Comparison of ENCODE assay signal across 8 mouse cellular contexts in the genomic region with DNA sequence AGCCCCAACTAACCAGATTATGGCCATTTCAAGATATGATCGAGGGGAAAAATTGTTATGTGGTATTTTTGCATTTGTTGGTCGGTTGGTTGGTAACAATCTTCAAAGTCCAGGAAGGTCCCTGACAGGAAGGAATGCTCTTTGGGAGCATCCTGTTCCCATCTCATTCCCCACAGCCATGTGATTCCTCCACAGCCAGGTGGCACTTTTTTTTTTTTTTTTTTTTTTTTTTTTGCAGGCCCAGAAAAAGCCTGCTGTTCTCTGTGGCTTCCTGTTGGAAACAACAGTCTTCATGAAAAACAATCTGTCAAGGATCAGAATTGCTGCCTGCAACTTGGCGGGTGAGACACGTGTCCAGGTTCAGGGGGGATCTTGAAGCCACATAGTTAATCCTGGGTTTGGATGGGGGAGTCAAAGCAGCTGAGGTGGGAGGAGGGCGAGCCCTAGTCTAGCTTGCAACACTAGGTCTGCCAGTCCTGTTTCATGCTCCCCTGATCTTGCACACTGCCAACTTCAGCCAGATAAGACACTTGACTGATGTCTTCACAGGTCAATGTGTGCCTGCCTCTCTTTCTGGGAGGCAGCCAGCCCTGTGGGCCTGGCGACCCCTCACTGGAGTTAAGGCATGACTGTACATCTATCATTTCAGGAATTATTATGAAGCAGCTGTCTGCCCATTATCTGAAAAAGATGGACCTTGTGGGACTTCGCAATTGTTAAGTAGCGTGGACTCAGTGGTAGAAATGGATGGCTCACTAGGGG. TPM values are rescaled to one million over a fixed set of nuclear protein-coding genes. Genes with fewer than 3 reads are reported as not detected.
DNase-seq lines count a peak whose midpoint lies in the region; ATAC-seq lines count a peak whose summit lies in the region.

No protein-coding gene starts in this region.

- H3K27me3 ChIP-seq in midbrain, embryonic 15.5 days (replicated peaks) = no peaks in the 10 kb centered on the region
- H3K27me3 ChIP-seq in midbrain, embryonic 14.5 days (ENCODE audit: control insufficient read depth, insufficient read depth, low read length) = no peaks in the 10 kb centered on the region
- H3K27me3 ChIP-seq in hindbrain, embryonic 13.5 days = no peaks in the 10 kb centered on the region
- no peaks in the 10 kb centered on the region for H3K27me3 ChIP-seq in neural tube, embryonic 12.5 days (replicated peaks)

- H3K4me2 ChIP-seq in midbrain, embryonic 15.5 days = no peak overlapping the region
- no peak overlapping the region for H3K4me2 ChIP-seq in midbrain, embryonic 14.5 days (ENCODE audit: low read length)
- H3K4me2 ChIP-seq in hindbrain, embryonic 13.5 days = no peak overlapping the region
- H3K4me2 ChIP-seq in neural tube, embryonic 12.5 days (replicated peaks) = no peak overlapping the region

- peaks cover 16% of the 10 kb centered on the region for H3K9me3 ChIP-seq in midbrain, embryonic 15.5 days
- H3K9me3 ChIP-seq in midbrain, embryonic 14.5 days (ENCODE audit: control insufficient read depth, low read length) = peaks cover 36% of the 10 kb centered on the region
- H3K9me3 ChIP-seq in hindbrain, embryonic 13.5 days = peaks cover 43% of the 10 kb centered on the region
- peaks cover 65% of the 10 kb centered on the region for H3K9me3 ChIP-seq in neural tube, embryonic 12.5 days

- no peak overlapping the region for H3K27ac ChIP-seq in midbrain, embryonic 15.5 days
- H3K27ac ChIP-seq in midbrain, embryonic 14.5 days (replicated peaks; ENCODE audit: low read depth, low read length) = no peak overlapping the region
- 0 out of 2 replicates have a peak overlapping the region, but pooled peaks have one; percentile 0 for H3K27ac ChIP-seq in hindbrain, embryonic 13.5 days
- no peak overlapping the region for H3K27ac ChIP-seq in neural tube, embryonic 12.5 days

- H3K4me1 ChIP-seq in midbrain, embryonic 15.5 days = no peaks in the 10 kb centered on the region
- no peaks in the 10 kb centered on the region for H3K4me1 ChIP-seq in midbrain, embryonic 14.5 days (ENCODE audit: control insufficient read depth, insufficient read depth, low read length)
- H3K4me1 ChIP-seq in hindbrain, embryonic 13.5 days (replicated peaks) = peaks cover 22% of the 10 kb centered on the region
- 0 out of 2 replicates have a peak, but pooled peaks cover 4% of the 10 kb centered on the region for H3K4me1 ChIP-seq in neural tube, embryonic 12.5 days

- peak; percentile 1; the same call in 1 of the 2 replicates for ATAC-seq in midbrain, embryonic 15.5 days (replicated peaks)
- no peak for ATAC-seq in midbrain, embryonic 14.5 days (ENCODE audit: low FRiP score, low TSS enrichment)
- peak; percentile 3 for ATAC-seq in hindbrain, embryonic 13.5 days (ENCODE audit: low FRiP score)
- ATAC-seq in neural tube, embryonic 12.5 days (ENCODE audit: low FRiP score, low read depth) = peak; percentile 2

- H3K9ac ChIP-seq in midbrain, embryonic 15.5 days = no peak overlapping the region
- no peak overlapping the region for H3K9ac ChIP-seq in midbrain, embryonic 14.5 days (replicated peaks; ENCODE audit: low read length)
- H3K9ac ChIP-seq in hindbrain, embryonic 13.5 days = 0 out of 2 replicates have a peak overlapping the region, but pooled peaks have one; percentile 0
- no peak overlapping the region for H3K9ac ChIP-seq in neural tube, embryonic 12.5 days

- peaks cover 30% of the 10 kb centered on the region for H3K36me3 ChIP-seq in midbrain, embryonic 15.5 days (replicated peaks)
- peaks cover 47% of the 10 kb centered on the region for H3K36me3 ChIP-seq in midbrain, embryonic 14.5 days (ENCODE audit: control insufficient read depth, insufficient read depth, low read length)
- peaks cover 49% of the 10 kb centered on the region for H3K36me3 ChIP-seq in hindbrain, embryonic 13.5 days
- H3K36me3 ChIP-seq in neural tube, embryonic 12.5 days = peaks cover 48% of the 10 kb centered on the region

- WGBS in midbrain, embryonic 15.5 days = 81% methylated on average over 8 of the region's 8 CpGs
- WGBS in midbrain, embryonic 14.5 days = 82% methylated on average over 8 of the region's 8 CpGs
- 78% methylated on average over 8 of the region's 8 CpGs for WGBS in hindbrain, embryonic 13.5 days
- WGBS in neural tube, embryonic 12.5 days = 78% methylated on average over 8 of the region's 8 CpGs

- peak; percentile 49 for DNase-seq in embryo, embryonic 11 days
- no peak for DNase-seq in embryo, embryonic 9.5 days (ENCODE audit: extremely low spot score)
- DNase-seq in midbrain, embryonic 14.5 days = no peak
- no peak for DNase-seq in left cerebral cortex, adult 11 months (ENCODE audit: low spot score)
- no peak for DNase-seq in right cerebral cortex, adult 2 months (ENCODE audit: low spot score in 2 of 2)

- no peak overlapping the region for H3K4me3 ChIP-seq in midbrain, embryonic 15.5 days
- H3K4me3 ChIP-seq in midbrain, embryonic 14.5 days (replicated peaks; ENCODE audit: low read depth, low read length) = no peak overlapping the region
- no peak overlapping the region for H3K4me3 ChIP-seq in hindbrain, embryonic 13.5 days
- no peak overlapping the region for H3K4me3 ChIP-seq in neural tube, embryonic 12.5 days

RNA-seq across cellular contexts. Expression of gene Hjurp, which starts 18.4 kb away (rescaled TPM):
- polyA plus RNA-seq in midbrain, embryonic 15.5 days (2015; fragmentation: Nextera tagmentation; extraction: Ambion mirVana) = 85.4 and 86.4 TPM in 2 replicates
- polyA plus RNA-seq in midbrain, embryonic 14.5 days (2014; fragmentation: Nextera tagmentation; extraction: Ambion mirVana) = 52.9 and 80.2 TPM in 2 replicates
- 82.0 and 82.8 TPM in 2 replicates for polyA plus RNA-seq in hindbrain, embryonic 13.5 days (2015; fragmentation: Nextera tagmentation; extraction: Ambion mirVana)
- polyA plus RNA-seq in neural tube, embryonic 12.5 days (2016; fragmentation: Nextera tagmentation; extraction: Ambion mirVana) = 134 and 135 TPM in 2 replicates

RNA-seq across cellular contexts. Expression of gene Trpm8, which starts 18.4 kb away (rescaled TPM):
- polyA plus RNA-seq in midbrain, embryonic 15.5 days (2015; fragmentation: Nextera tagmentation; extraction: Ambion mirVana) = 0.09 and 0.10 TPM in 2 replicates
- polyA plus RNA-seq in midbrain, embryonic 14.5 days (2014; fragmentation: Nextera tagmentation; extraction: Ambion mirVana) = 0.14 TPM in 1 of 2 replicates, not detected in the other
- polyA plus RNA-seq in hindbrain, embryonic 13.5 days (2015; fragmentation: Nextera tagmentation; extraction: Ambion mirVana) = 0.04 TPM in 1 of 2 replicates, not detected in the other
- not detected in 2 replicates for polyA plus RNA-seq in neural tube, embryonic 12.5 days (2016; fragmentation: Nextera tagmentation; extraction: Ambion mirVana)

RNA-seq across cellular contexts. Expression of gene Mroh2a, which starts 32.3 kb away (rescaled TPM):
- 0.50 and 0.86 TPM in 2 replicates for polyA plus RNA-seq in midbrain, embryonic 15.5 days (2015; fragmentation: Nextera tagmentation; extraction: Ambion mirVana)
- polyA plus RNA-seq in midbrain, embryonic 14.5 days (2014; fragmentation: Nextera tagmentation; extraction: Ambion mirVana) = 0.66 and 1.8 TPM in 2 replicates
- polyA plus RNA-seq in hindbrain, embryonic 13.5 days (2015; fragmentation: Nextera tagmentation; extraction: Ambion mirVana) = 0.66 and 0.79 TPM in 2 replicates
- 1.3 and 1.5 TPM in 2 replicates for polyA plus RNA-seq in neural tube, embryonic 12.5 days (2016; fragmentation: Nextera tagmentation; extraction: Ambion mirVana)

RNA-seq across cellular contexts. Expression of gene Ugt1a1, which starts 47.3 kb away (rescaled TPM):
- polyA plus RNA-seq in midbrain, embryonic 15.5 days (2015; fragmentation: Nextera tagmentation; extraction: Ambion mirVana) = not detected in 2 replicates
- not detected in 2 replicates for polyA plus RNA-seq in midbrain, embryonic 14.5 days (2014; fragmentation: Nextera tagmentation; extraction: Ambion mirVana)
- polyA plus RNA-seq in hindbrain, embryonic 13.5 days (2015; fragmentation: Nextera tagmentation; extraction: Ambion mirVana) = not detected in 2 replicates
- not detected in 2 replicates for polyA plus RNA-seq in neural tube, embryonic 12.5 days (2016; fragmentation: Nextera tagmentation; extraction: Ambion mirVana)

RNA-seq across cellular contexts. Expression of gene Dnajb3, which starts 53.5 kb away (rescaled TPM):
- polyA plus RNA-seq in midbrain, embryonic 15.5 days (2015; fragmentation: Nextera tagmentation; extraction: Ambion mirVana) = 13.2 and 13.5 TPM in 2 replicates
- 12.9 and 14.2 TPM in 2 replicates for polyA plus RNA-seq in midbrain, embryonic 14.5 days (2014; fragmentation: Nextera tagmentation; extraction: Ambion mirVana)
- polyA plus RNA-seq in hindbrain, embryonic 13.5 days (2015; fragmentation: Nextera tagmentation; extraction: Ambion mirVana) = 15.6 and 15.8 TPM in 2 replicates
- polyA plus RNA-seq in neural tube, embryonic 12.5 days (2016; fragmentation: Nextera tagmentation; extraction: Ambion mirVana) = 16.4 and 17.7 TPM in 2 replicates
